Mouse (Mus musculus) MEL (cell line): Measurements from ENCODE around the gene Zfp276.

Experiments used
- CHD2 ChIP-seq: IDR thresholded peaks from 2 replicates; pipeline ENCODE4 v1.6.1; 2011; ENCODE audit warnings: low read length, improper control_type of control experiment
- CTCF ChIP-seq, 3 experiments: IDR thresholded peaks in 2 of 3; conservative IDR thresholded peaks in 1 of 3; 2 replicates each; pipeline ENCODE4 v1.5.1; 2011 to 2012; ENCODE audit warnings: low read length in 3 of 3, low read depth in 2 of 3, mild to moderate bottlenecking in 2 of 3, improper control_type of control experiment in 1 of 3, inconsistent platforms in 1 of 3, mixed read lengths in 1 of 3, moderate library complexity in 1 of 3; ENCODE audit not compliant: control insufficient read depth in 1 of 3, insufficient read depth in 1 of 3, poor library complexity in 1 of 3, severe bottlenecking in 1 of 3
- EP300 ChIP-seq, 2 experiments: IDR thresholded peaks; 2 replicates each; pipeline ENCODE4 v1.6.1; 2011; ENCODE audit warnings: improper control_type of control experiment in 2 of 2, low read length in 2 of 2, low read depth in 1 of 2, mild to moderate bottlenecking in 1 of 2
- USF1 ChIP-seq: IDR thresholded peaks from 2 replicates; pipeline ENCODE4 v1.6.1; 2014; ENCODE audit warnings: low read depth, mild to moderate bottlenecking, inconsistent platforms, low read length, improper control_type of control experiment, moderate library complexity
- ZNF384 ChIP-seq: IDR thresholded peaks from 2 replicates; pipeline ENCODE4 v1.6.1; 2012; ENCODE audit warnings: low read depth, mild to moderate bottlenecking, inconsistent platforms, low read length, improper control_type of control experiment

GRCm38 (mm10) chr8:123244382-123244781 lies 9.6 kb upstream of the Zfp276 start:
- TF ChIP-seq ZNF384: no peak
- TF ChIP-seq CHD2: no peak
- TF ChIP-seq CTCF (IDR thresholded peaks at IDR 0.05 in 2 of 3, conservative IDR thresholded peaks at IDR 0.05 in 1 of 3; ENCODE audit: control insufficient read depth in 1 of 3, insufficient read depth in 1 of 3, low read depth in 2 of 3, low read length in 3 of 3, poor library complexity in 1 of 3, severe bottlenecking in 1 of 3): no peak
- no peak for TF ChIP-seq EP300 (IDR thresholded peaks at IDR 0.05; ENCODE audit: low read depth in 1 of 2, low read length in 2 of 2)
- TF ChIP-seq USF1: no peak
